Mouse (Mus musculus): ENCODE data around the gene Ddx60. TPM values are rescaled to one million over a fixed set of nuclear protein-coding genes. Genes with fewer than 3 reads are reported as not detected.

Gene Ddx60
- polyA plus RNA-seq, 1 experiment from 2014 or later, result 0.73 TPM

GRCm38 (mm10) chr8:61912817-61913216 lies 15.1 kb upstream of the Ddx60 start:
- Histone ChIP-seq H3K9me3 (ENCODE audit: control insufficient read depth, low read length) (no peaks in the 10 kb centered on the region), H3K4me2 (replicated peaks; ENCODE audit: low read depth, low read length) (no peak overlapping the region), H3K36me3 (ENCODE audit: control insufficient read depth, insufficient read depth, low read length) (no peaks in the 10 kb centered on the region), H3K9ac (ENCODE audit: low read depth, low read length) (no peak overlapping the region), H3K27me3 (ENCODE audit: control insufficient read depth, insufficient read depth, low read length) (no peaks in the 10 kb centered on the region), H3K4me3 (ENCODE audit: low read depth, low read length) (no peak overlapping the region), H3K4me1 (replicated peaks; ENCODE audit: control insufficient read depth, insufficient read depth, low read length) (no peaks in the 10 kb centered on the region), H3K27ac (ENCODE audit: low read depth, low read length) (no peak overlapping the region)
- DNase-seq (ENCODE audit: low spot score), result no peak
- ATAC-seq (ENCODE audit: low FRiP score), result no peak
- WGBS, result 93% methylated on average over 5 of the region's 5 CpGs

GRCm38 (mm10) chr8:61913957-61914356 lies 13.9 kb upstream of the Ddx60 start:
- WGBS, result 82% methylated on average over 9 of the region's 9 CpGs
- ATAC-seq (ENCODE audit: low FRiP score), result no peak

GRCm38 (mm10) chr8:61917287-61917686 lies 10.6 kb upstream of the Ddx60 start:
- no peak overlapping the region for H3K4me3 ChIP-seq (ENCODE audit: low read depth, low read length)
- no peaks in the 10 kb centered on the region for H3K4me1 ChIP-seq (replicated peaks; ENCODE audit: control insufficient read depth, insufficient read depth, low read length)
- H3K9me3 ChIP-seq (ENCODE audit: control insufficient read depth, low read length), result no peaks in the 10 kb centered on the region
- ATAC-seq (ENCODE audit: low FRiP score) (no peak), DNase-seq (ENCODE audit: low spot score) (no peak)
- H3K9ac ChIP-seq (ENCODE audit: low read depth, low read length), result no peak overlapping the region
- H3K36me3 ChIP-seq (ENCODE audit: control insufficient read depth, insufficient read depth, low read length), result no peaks in the 10 kb centered on the region
- H3K4me2 ChIP-seq (replicated peaks; ENCODE audit: low read depth, low read length), result no peak overlapping the region
- H3K27me3 ChIP-seq (ENCODE audit: control insufficient read depth, insufficient read depth, low read length), result no peaks in the 10 kb centered on the region
- 83% methylated on average over 4 of the region's 4 CpGs for WGBS
- H3K27ac ChIP-seq (ENCODE audit: low read depth, low read length), result no peak overlapping the region

More at GRCm38 (mm10) chr8:61913957-61914356, 13.9 kb upstream of the Ddx60 start:
- H3K4me2 ChIP-seq (replicated peaks; ENCODE audit: low read depth, low read length), result no peak overlapping the region
- H3K4me3 ChIP-seq (ENCODE audit: low read depth, low read length), result no peak overlapping the region
- H3K4me1 ChIP-seq (replicated peaks; ENCODE audit: control insufficient read depth, insufficient read depth, low read length), result no peaks in the 10 kb centered on the region
- no peaks in the 10 kb centered on the region for H3K36me3 ChIP-seq (ENCODE audit: control insufficient read depth, insufficient read depth, low read length)
- no peak for DNase-seq (ENCODE audit: low spot score)
- H3K9me3 ChIP-seq (ENCODE audit: control insufficient read depth, low read length), result no peaks in the 10 kb centered on the region
- no peaks in the 10 kb centered on the region for H3K27me3 ChIP-seq (ENCODE audit: control insufficient read depth, insufficient read depth, low read length)
- no peak overlapping the region for H3K27ac ChIP-seq (ENCODE audit: low read depth, low read length)
- H3K9ac ChIP-seq (ENCODE audit: low read depth, low read length), result no peak overlapping the region

GRCm38 (mm10) chr8:61919145-61919788 lies 8.6 kb upstream of the Ddx60 start:
- no peak for DNase-seq (ENCODE audit: low spot score)
- Histone ChIP-seq H3K9me3 (ENCODE audit: control insufficient read depth, low read length) (no peaks in the 10 kb centered on the region), H3K27ac (ENCODE audit: low read depth, low read length) (no peak overlapping the region), H3K4me1 (replicated peaks; ENCODE audit: control insufficient read depth, insufficient read depth, low read length) (no peaks in the 10 kb centered on the region), H3K36me3 (ENCODE audit: control insufficient read depth, insufficient read depth, low read length) (no peaks in the 10 kb centered on the region), H3K4me3 (ENCODE audit: low read depth, low read length) (no peak overlapping the region), H3K4me2 (replicated peaks; ENCODE audit: low read depth, low read length) (no peak overlapping the region), H3K9ac (ENCODE audit: low read depth, low read length) (no peak overlapping the region), H3K27me3 (ENCODE audit: control insufficient read depth, insufficient read depth, low read length) (no peaks in the 10 kb centered on the region)
- no peak for ATAC-seq (ENCODE audit: low FRiP score)
- 86% methylated on average over 2 of the region's 2 CpGs for WGBS

- H3K36me3 ChIP-seq (ENCODE audit: control insufficient read depth, insufficient read depth, low read length), result no peaks in the 10 kb centered on the region
- no peak overlapping the region for H3K4me2 ChIP-seq (replicated peaks; ENCODE audit: low read depth, low read length)
- H3K4me1 ChIP-seq (replicated peaks; ENCODE audit: control insufficient read depth, insufficient read depth, low read length), result no peaks in the 10 kb centered on the region
- H3K27ac ChIP-seq (ENCODE audit: low read depth, low read length), result no peak overlapping the region
- H3K27me3 ChIP-seq (ENCODE audit: control insufficient read depth, insufficient read depth, low read length), result no peaks in the 10 kb centered on the region
- 86% methylated on average over 7 of the region's 7 CpGs for WGBS
- ATAC-seq (ENCODE audit: low FRiP score) (no peak), DNase-seq (ENCODE audit: low spot score) (no peak)
- H3K9me3 ChIP-seq (ENCODE audit: control insufficient read depth, low read length), result no peaks in the 10 kb centered on the region
- no peak overlapping the region for H3K4me3 ChIP-seq (ENCODE audit: low read depth, low read length)
- H3K9ac ChIP-seq (ENCODE audit: low read depth, low read length), result no peak overlapping the region
Measured at GRCm38 (mm10) chr8:61920389-61920788, 7.5 kb upstream of the Ddx60 start.

- 80% methylated on average over 10 of the region's 10 CpGs for WGBS
- no peaks in the 10 kb centered on the region for H3K27me3 ChIP-seq (ENCODE audit: control insufficient read depth, insufficient read depth, low read length)
Measured at GRCm38 (mm10) chr8:61921454-61922054, 6.3 kb upstream of the Ddx60 start.

GRCm38 (mm10) chr8:61924518-61924917 lies 3.4 kb upstream of the Ddx60 start:
- Histone ChIP-seq H3K4me3 (ENCODE audit: low read depth, low read length) (no peak overlapping the region), H3K4me2 (replicated peaks; ENCODE audit: low read depth, low read length) (no peak overlapping the region), H3K9me3 (ENCODE audit: control insufficient read depth, low read length) (no peaks in the 10 kb centered on the region), H3K36me3 (ENCODE audit: control insufficient read depth, insufficient read depth, low read length) (no peaks in the 10 kb centered on the region), H3K4me1 (replicated peaks; ENCODE audit: control insufficient read depth, insufficient read depth, low read length) (no peaks in the 10 kb centered on the region), H3K27me3 (ENCODE audit: control insufficient read depth, insufficient read depth, low read length) (no peaks in the 10 kb centered on the region), H3K27ac (ENCODE audit: low read depth, low read length) (no peak overlapping the region), H3K9ac (ENCODE audit: low read depth, low read length) (no peak overlapping the region)
- WGBS, result 100% methylated on average over 1 of the region's 1 CpGs
- ATAC-seq (ENCODE audit: low FRiP score), result no peak
- DNase-seq (ENCODE audit: low spot score), result no peak

More at GRCm38 (mm10) chr8:61921454-61922054, 6.3 kb upstream of the Ddx60 start:
- no peaks in the 10 kb centered on the region for H3K4me1 ChIP-seq (replicated peaks; ENCODE audit: control insufficient read depth, insufficient read depth, low read length)
- H3K4me2 ChIP-seq (replicated peaks; ENCODE audit: low read depth, low read length), result no peak overlapping the region
- DNase-seq (ENCODE audit: low spot score), result no peak
- H3K36me3 ChIP-seq (ENCODE audit: control insufficient read depth, insufficient read depth, low read length), result no peaks in the 10 kb centered on the region
- H3K9me3 ChIP-seq (ENCODE audit: control insufficient read depth, low read length), result no peaks in the 10 kb centered on the region
- H3K4me3 ChIP-seq (ENCODE audit: low read depth, low read length), result no peak overlapping the region
- no peak for ATAC-seq (ENCODE audit: low FRiP score)
- no peak overlapping the region for H3K9ac ChIP-seq (ENCODE audit: low read depth, low read length)
- no peak overlapping the region for H3K27ac ChIP-seq (ENCODE audit: low read depth, low read length)

GRCm38 (mm10) chr8:61933243-61933642 lies 5.4 kb downstream of the Ddx60 start:
- ATAC-seq (ENCODE audit: low FRiP score) (no peak), DNase-seq (ENCODE audit: low spot score) (no peak)
- no peak overlapping the region for H3K27ac ChIP-seq (ENCODE audit: low read depth, low read length)
- 43% methylated on average over 2 of the region's 2 CpGs for WGBS
- no peaks in the 10 kb centered on the region for H3K9me3 ChIP-seq (ENCODE audit: control insufficient read depth, low read length)
- no peak overlapping the region for H3K9ac ChIP-seq (ENCODE audit: low read depth, low read length)
- no peaks in the 10 kb centered on the region for H3K4me1 ChIP-seq (replicated peaks; ENCODE audit: control insufficient read depth, insufficient read depth, low read length)
- no peak overlapping the region for H3K4me3 ChIP-seq (ENCODE audit: low read depth, low read length)
- no peak overlapping the region for H3K4me2 ChIP-seq (replicated peaks; ENCODE audit: low read depth, low read length)
- no peaks in the 10 kb centered on the region for H3K36me3 ChIP-seq (ENCODE audit: control insufficient read depth, insufficient read depth, low read length)
- H3K27me3 ChIP-seq (ENCODE audit: control insufficient read depth, insufficient read depth, low read length), result no peaks in the 10 kb centered on the region

GRCm38 (mm10) chr8:61937576-61937975 lies 9.7 kb downstream of the Ddx60 start:
- H3K4me3 ChIP-seq (ENCODE audit: low read depth, low read length), result no peak overlapping the region
- ATAC-seq (ENCODE audit: low FRiP score), result no peak

More at GRCm38 (mm10) chr8:61937576-61937975, 9.7 kb downstream of the Ddx60 start:
- DNase-seq (ENCODE audit: low spot score), result no peak
- 76% methylated on average over 2 of the region's 2 CpGs for WGBS
- Histone ChIP-seq H3K27ac (ENCODE audit: low read depth, low read length) (no peak overlapping the region), H3K9me3 (ENCODE audit: control insufficient read depth, low read length) (no peaks in the 10 kb centered on the region), H3K36me3 (ENCODE audit: control insufficient read depth, insufficient read depth, low read length) (no peaks in the 10 kb centered on the region), H3K27me3 (ENCODE audit: control insufficient read depth, insufficient read depth, low read length) (no peaks in the 10 kb centered on the region), H3K4me1 (replicated peaks; ENCODE audit: control insufficient read depth, insufficient read depth, low read length) (no peaks in the 10 kb centered on the region), H3K4me2 (replicated peaks; ENCODE audit: low read depth, low read length) (no peak overlapping the region), H3K9ac (ENCODE audit: low read depth, low read length) (no peak overlapping the region)
